15 mouse cellular contexts compared by ENCODE assay signal in genomic region chr2:67816149-67816548, GRCm38 (mm10).
"Had no signal": no experiment of that assay in that cellular context is flagged by ENCODE, and none has a peak within 500 bp of the region (broad histone marks: within the 10 kb centered on the region; RNA-seq: fewer than 3 reads in every experiment).

No protein-coding gene starts in this region.

- H3K9me3 ChIP-seq: neural tube, embryonic 12.5 days; neural tube, embryonic 13.5 days; stomach, embryonic 15.5 days had no signal

- H3K4me1 ChIP-seq: neural tube, embryonic 12.5 days; neural tube, embryonic 13.5 days; stomach, embryonic 15.5 days had no signal

- H3K27me3 ChIP-seq: neural tube, embryonic 12.5 days; neural tube, embryonic 13.5 days; stomach, embryonic 15.5 days had no signal

- H3K9ac ChIP-seq: neural tube, embryonic 12.5 days; neural tube, embryonic 13.5 days; stomach, embryonic 15.5 days had no signal

- H3K4me3 ChIP-seq: neural tube, embryonic 12.5 days; neural tube, embryonic 13.5 days; stomach, embryonic 15.5 days had no signal

- H3K4me2 ChIP-seq: neural tube, embryonic 12.5 days; neural tube, embryonic 13.5 days; stomach, embryonic 15.5 days had no signal

- H3K36me3 ChIP-seq: neural tube, embryonic 12.5 days; neural tube, embryonic 13.5 days; stomach, embryonic 15.5 days had no signal

- H3K27ac ChIP-seq: neural tube, embryonic 12.5 days; neural tube, embryonic 13.5 days; stomach, embryonic 15.5 days; stomach, postnatal 0 days had no signal

- DNase-seq: right cerebral cortex, adult 18-20 months; right cerebral cortex, postnatal 14 days; right cerebral cortex, postnatal 25 days; right cerebral cortex, postnatal 4 days; spleen, adult 18-20 months; thymus, adult 18-20 months; thymus, adult 2 months; thymus, postnatal 14 days; thymus, postnatal 25 days; thymus, postnatal 36 days; thymus, postnatal 4 days had no signal
